Mouse (Mus musculus) heart, adult 2 months (tissue): ENCODE data around the gene Slc35g3.

Source experiments
- CTCF ChIP-seq: fragments of 200-600 bp; IDR thresholded peaks from 2 replicates; pipeline ENCODE4 v1.8.1; 2022; ENCODE audit warnings: antibody characterized with exemption, mild to moderate bottlenecking, moderate library complexity
- POLR2A ChIP-seq: fragments of 200-500 bp; IDR thresholded peaks from 2 replicates; pipeline ENCODE4 v1.6.1; 2011; ENCODE audit warnings: mild to moderate bottlenecking, low read depth, low read length, control low read depth; ENCODE audit not compliant: insufficient read depth

GRCm38 (mm10) chr11:69712954-69713672 is 48.7 kb downstream of the Slc35g3 start:
- TF ChIP-seq CTCF (no peak), POLR2A (no peak)
